Mouse (Mus musculus) urinary bladder, adult 2 months (tissue): ENCODE data around the gene Acot13. TPM values are rescaled to one million over a fixed set of nuclear protein-coding genes. Genes with fewer than 3 reads are reported as not detected.
"Not testable (repeated sequence)": the region's sequence is repeated elsewhere in the genome, so short reads cannot be mapped to it uniquely, and the experiment has no call there.

Experiments used
- DNase-seq: peaks from one replicate; pipeline ENCODE4 v3.0.0; 2022; ENCODE audit warnings: low spot score
- polyA plus RNA-seq: library from polyadenylated mRNA; depleted of rRNA; stranded (reverse); fragments of >200 nt; gene quantifications from 2 replicates; pipeline ENCODE4 v1.2.3, GENCODE M21; 2012; rRNA removed

Gene Acot13
- polyA plus RNA-seq, 1 experiment, result 97.4 TPM

DNA sequence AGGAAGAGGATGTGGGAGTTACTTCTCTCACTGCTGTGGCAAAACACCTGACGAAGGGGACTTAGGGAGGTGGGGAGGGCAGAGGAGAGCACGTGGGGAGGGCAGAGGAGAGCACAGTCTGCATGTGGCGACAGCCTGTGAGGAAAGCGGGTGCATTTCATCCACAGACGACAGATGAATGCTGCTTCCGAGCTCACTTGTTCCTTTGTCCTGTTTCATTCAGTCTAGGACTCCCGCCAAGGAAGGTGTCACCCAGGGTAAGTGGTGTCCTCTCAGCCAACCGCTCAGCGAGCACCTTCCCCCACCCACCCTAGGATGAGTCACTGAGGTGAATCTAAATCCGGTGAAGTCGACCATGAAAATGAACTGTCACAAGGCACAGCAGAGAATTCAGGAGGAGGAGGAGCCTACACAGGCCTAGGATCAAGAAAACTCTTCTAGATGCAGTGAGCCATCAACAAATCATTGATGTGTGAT lies 45.3 kb downstream of the Acot13 start:
- DNase-seq, result no peak

DNA sequence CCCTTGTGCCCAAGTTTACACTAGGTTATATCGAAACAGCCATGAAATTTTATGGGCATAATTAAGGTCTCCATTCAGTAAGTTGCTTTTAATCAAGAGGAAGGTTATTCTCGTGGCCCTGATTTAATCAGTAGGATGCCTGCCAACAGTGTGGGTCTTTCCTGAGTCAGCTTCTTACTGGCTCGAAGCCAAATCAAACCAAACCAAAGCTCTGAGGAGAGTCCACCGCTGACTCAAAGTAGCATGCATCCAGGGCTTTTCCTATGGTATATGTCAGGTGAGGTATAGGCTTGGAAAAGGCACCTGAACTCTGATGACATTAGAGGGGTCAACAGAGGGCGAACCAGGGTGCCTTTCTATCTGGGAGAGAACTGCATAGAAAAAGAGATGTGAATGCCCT lies 49.4 kb downstream of the Acot13 start:
- DNase-seq, result no peak

DNA sequence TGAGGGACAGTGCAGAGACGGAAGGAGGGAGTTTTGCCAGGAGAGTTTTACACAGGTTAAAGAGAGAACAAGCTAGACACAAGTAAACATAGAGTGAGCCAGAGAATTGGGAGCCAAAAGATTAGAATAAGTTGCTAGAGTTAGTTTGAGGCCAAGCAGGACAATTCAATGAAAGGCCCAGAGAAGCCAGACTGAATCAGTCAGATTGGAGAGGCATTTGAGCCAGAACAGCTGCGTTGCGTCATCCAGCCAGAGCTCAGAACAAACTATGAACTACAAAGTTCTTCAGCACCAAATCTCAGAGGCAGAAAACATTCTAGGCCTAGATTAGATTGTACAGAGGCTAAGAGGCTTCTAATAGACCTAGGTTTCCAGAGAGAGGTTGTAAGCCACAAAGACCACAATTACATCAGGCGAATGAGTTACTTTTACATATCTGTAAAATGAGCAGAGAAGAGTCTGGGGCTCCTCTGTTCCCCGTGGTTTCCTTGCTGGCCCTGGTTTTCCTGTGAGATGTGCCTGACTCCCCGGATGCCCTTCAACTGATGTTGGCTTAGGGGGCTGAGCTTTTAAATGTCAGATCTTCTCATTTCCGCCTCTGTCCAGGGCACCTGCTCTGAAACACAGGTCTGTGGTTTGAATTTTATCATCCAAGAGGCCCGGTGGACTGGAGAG lies 52.5 kb downstream of the Acot13 start:
- DNase-seq, result no peak

DNA sequence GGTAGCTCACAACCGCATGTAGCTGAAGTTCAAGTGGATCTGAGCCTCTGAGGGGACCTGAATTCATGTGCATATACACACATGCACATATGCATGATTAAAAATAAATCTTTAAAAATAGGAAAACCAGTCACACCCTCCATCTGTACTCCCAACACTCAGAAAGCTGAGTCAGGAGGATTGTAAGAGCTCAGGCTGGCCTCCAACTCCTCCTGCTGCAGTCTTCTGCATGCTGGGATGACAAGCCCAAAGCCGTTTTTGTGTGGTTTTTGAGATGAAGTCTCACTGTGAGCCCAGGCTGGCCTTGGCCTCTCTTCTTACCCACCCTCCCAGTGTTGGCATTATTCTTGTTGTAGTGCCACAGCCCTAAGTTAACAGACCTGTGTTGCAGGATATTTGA lies 53.3 kb downstream of the Acot13 start:
- DNase-seq, result no peak

DNA sequence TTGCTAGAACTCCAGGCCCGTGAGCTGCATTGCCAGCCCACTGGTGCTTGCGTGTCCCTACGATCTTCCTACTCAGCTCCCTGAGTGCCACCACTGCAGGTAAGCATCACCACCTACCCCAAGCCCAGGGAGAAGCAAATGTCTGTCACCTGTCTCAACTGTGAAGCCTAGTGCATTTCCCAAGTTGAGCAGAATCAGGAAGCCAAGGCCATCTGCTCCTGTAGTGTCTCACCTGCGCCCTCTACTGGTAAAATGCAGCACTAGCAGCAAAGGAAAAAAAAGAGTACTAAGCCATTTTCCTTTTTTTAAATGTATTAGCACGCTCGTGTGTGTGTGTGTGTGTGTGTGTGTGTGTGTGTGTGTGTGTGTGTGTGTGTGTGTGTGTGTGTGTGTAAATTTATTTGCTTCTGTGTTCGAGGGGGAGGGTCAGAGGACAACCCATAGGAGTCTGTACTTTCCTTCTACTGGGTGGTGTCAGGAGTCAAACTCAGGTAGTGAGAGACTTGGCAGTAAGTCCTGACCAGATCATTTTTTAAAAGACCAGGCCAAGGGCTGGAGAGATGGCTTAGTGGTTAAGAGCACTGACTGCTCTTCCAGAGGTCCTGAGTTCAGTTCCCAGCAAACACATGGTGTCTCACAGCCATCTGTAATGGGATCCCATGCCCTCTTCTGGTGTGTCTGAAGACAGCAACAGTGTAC lies 55.0 kb downstream of the Acot13 start:
- DNase-seq, result no peak

DNA sequence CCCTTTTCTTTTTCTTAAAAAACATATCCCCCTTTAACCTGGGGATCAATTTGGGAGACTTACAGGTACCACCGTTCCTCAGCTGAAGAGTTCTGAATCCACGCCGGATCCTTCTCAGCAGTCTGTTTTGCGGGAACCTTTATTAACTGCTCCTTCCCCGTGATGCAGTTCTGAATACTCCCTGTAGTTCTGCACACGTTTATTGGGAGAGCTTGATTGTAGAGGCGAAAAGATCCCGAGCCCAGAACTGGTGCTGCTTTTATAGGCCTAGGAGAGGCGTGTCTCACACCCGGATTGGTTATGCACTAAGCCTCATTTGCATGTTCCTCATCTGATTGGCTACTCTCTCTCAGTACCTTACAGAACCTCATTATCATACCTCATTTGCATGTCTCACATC lies 59.9 kb downstream of the Acot13 start:
- DNase-seq, result not testable (repeated sequence)

Other genes starting within 250 kb of the Acot13 start
- gene Ripor2, start 249.4 kb downstream of the Acot13 start, polyA plus RNA-seq, result 1.4 and 1.5 TPM in 2 replicates
- gene Armh2, start 90.3 kb downstream of the Acot13 start, polyA plus RNA-seq, result not detected in 2 replicates
- gene Gmnn, start 69.6 kb downstream of the Acot13 start, polyA plus RNA-seq, result 7.9 and 9.8 TPM in 2 replicates
- gene BC005537, start 29.9 kb downstream of the Acot13 start, polyA plus RNA-seq, result 92.9 and 97.0 TPM in 2 replicates
- gene Tdp2, start 139 bp upstream of the Acot13 start, polyA plus RNA-seq, result 22.0 and 28.7 TPM in 2 replicates
- gene D130043K22Rik, start 13.6 kb upstream of the Acot13 start, polyA plus RNA-seq, result 0.06 and 0.10 TPM in 2 replicates
- 6.1 TPM in 2 replicates for gene Aldh5a1, start 106.1 kb upstream of the Acot13 start, polyA plus RNA-seq
- 13.7 and 15.2 TPM in 2 replicates for gene Gpld1, start 111.6 kb upstream of the Acot13 start, polyA plus RNA-seq
- gene Mrs2, start 188.8 kb upstream of the Acot13 start, polyA plus RNA-seq, result 21.0 and 23.9 TPM in 2 replicates
- gene Dcdc2a, start 224.5 kb upstream of the Acot13 start, polyA plus RNA-seq, result 0.40 and 0.50 TPM in 2 replicates